Mouse (Mus musculus) myocyte (in vitro differentiated cells): ENCODE results near the gene Cmbl. TPM values are rescaled to one million over a fixed set of nuclear protein-coding genes. Genes with fewer than 3 reads are reported as not detected.
A peak's percentile ranks its signal among the peaks of the same experiment; 100 is the strongest.
"Not testable (repeated sequence)": the region's sequence is repeated elsewhere in the genome, so short reads cannot be mapped to it uniquely, and the experiment has no call there.

Experiments
- H3K27me3 ChIP-seq: one replicate; pipeline ENCODE4 v1.6.1; 2011; ENCODE audit not compliant: control insufficient read depth, insufficient read depth, insufficient read length
- H3K36me3 ChIP-seq: one replicate; pipeline ENCODE4 v1.6.1; 2011; ENCODE audit not compliant: control insufficient read depth, insufficient read depth
- H3K4me2 ChIP-seq: one replicate; pipeline ENCODE4 v1.6.1; 2011; ENCODE audit warnings: low read depth, control low read depth
- H3K4me3 ChIP-seq: one replicate; pipeline ENCODE4 v1.5.1; 2011; ENCODE audit warnings: mild to moderate bottlenecking, control low read depth, moderate library complexity
- H3K79me2 ChIP-seq: one replicate; pipeline ENCODE4 v1.6.1; 2011; ENCODE audit not compliant: control insufficient read depth, insufficient read depth
- H3ac ChIP-seq: one replicate; pipeline ENCODE4 v1.6.1; 2011; ENCODE audit not compliant: control insufficient read depth, insufficient read length
- CEBPB ChIP-seq: IDR thresholded peaks from 2 replicates; pipeline ENCODE4 v1.6.1; 2011; ENCODE audit warnings: mild to moderate bottlenecking, moderate library complexity; ENCODE audit not compliant: poor library complexity, insufficient read depth, severe bottlenecking
- E2F4 ChIP-seq: IDR thresholded peaks from one replicate; pipeline ENCODE4 v1.6.1; 2011; ENCODE audit warnings: mild to moderate bottlenecking, control low read depth, moderate library complexity; ENCODE audit not compliant: insufficient read depth
- MAX ChIP-seq: IDR thresholded peaks from one replicate; pipeline ENCODE4 v1.6.1; 2011; ENCODE audit warnings: low read depth, mild to moderate bottlenecking, control low read depth
- MYOD1 ChIP-seq, 3 experiments: IDR thresholded peaks; one replicate each; pipeline ENCODE4 v1.6.1; 2011; ENCODE audit warnings: control low read depth in 2 of 3, low read depth in 2 of 3, mild to moderate bottlenecking in 2 of 3, moderate library complexity in 1 of 3; ENCODE audit not compliant: insufficient read length in 2 of 3, control insufficient read depth in 1 of 3
- MYOG ChIP-seq, 3 experiments: IDR thresholded peaks; one replicate each; pipeline ENCODE4 v1.6.1; 2011; ENCODE audit warnings: control low read depth in 2 of 3, low read depth in 2 of 3, mild to moderate bottlenecking in 2 of 3; ENCODE audit not compliant: insufficient read length in 2 of 3, control insufficient read depth in 1 of 3, insufficient read depth in 1 of 3
- POLR2A ChIP-seq: IDR thresholded peaks from one replicate; pipeline ENCODE4 v1.6.1; 2011; ENCODE audit warnings: low read depth, mild to moderate bottlenecking, control low read depth, moderate library complexity; ENCODE audit not compliant: insufficient read length
- POLR2AphosphoS2 ChIP-seq: IDR thresholded peaks from one replicate; pipeline ENCODE4 v1.6.1; 2011; ENCODE audit warnings: low read depth, control low read depth; ENCODE audit not compliant: insufficient read length
- REST ChIP-seq: IDR thresholded peaks from one replicate; pipeline ENCODE4 v1.6.1; 2011; ENCODE audit warnings: mild to moderate bottlenecking, control low read depth, moderate library complexity; ENCODE audit not compliant: insufficient read depth, insufficient read length
- SRF ChIP-seq: IDR thresholded peaks from one replicate; pipeline ENCODE4 v1.6.1; 2011; ENCODE audit warnings: low read depth; ENCODE audit not compliant: control insufficient read depth, insufficient read length
- TCF12 ChIP-seq: IDR thresholded peaks from one replicate; pipeline ENCODE4 v1.6.1; 2011; ENCODE audit warnings: mild to moderate bottlenecking, control low read depth; ENCODE audit not compliant: poor library complexity, insufficient read depth, severe bottlenecking
- TCF3 ChIP-seq: IDR thresholded peaks from one replicate; pipeline ENCODE4 v1.6.1; 2011; ENCODE audit warnings: low read depth, control low read depth; ENCODE audit not compliant: insufficient read length
- USF1 ChIP-seq: IDR thresholded peaks from one replicate; pipeline ENCODE4 v1.6.1; 2011; ENCODE audit warnings: low read depth, mild to moderate bottlenecking, control low read depth, moderate library complexity
- polyA plus RNA-seq: library from polyadenylated mRNA; unstranded; fragments of >200 nt; fragmentation: generic; extraction: Trizol; gene quantifications from one replicate; pipeline ENCODE4 v1.2.1, GENCODE M21; 2012; ENCODE audit warnings: missing spikeins

Gene Cmbl
- polyA plus RNA-seq, 1 experiment = 29.0 TPM

GRCm38 (mm10) chr15:31576076-31576475 lies 10.9 kb downstream of the Cmbl start:
- H3K79me2 ChIP-seq = no peaks in the 10 kb centered on the region
- no peaks in the 10 kb centered on the region for H3K27me3 ChIP-seq
- H3K4me2 ChIP-seq = no peak overlapping the region
- H3K36me3 ChIP-seq = no peaks in the 10 kb centered on the region
- H3ac ChIP-seq = no peak overlapping the region
- TF ChIP-seq E2F4 (no peak), POLR2AphosphoS2 (no peak), REST (no peak), SRF (no peak), MYOG (IDR thresholded peaks at IDR 0.05; ENCODE audit: control insufficient read depth in 1 of 3, insufficient read depth in 1 of 3, insufficient read length in 2 of 3, low read depth in 2 of 3) (no peak)
- no peak overlapping the region for H3K4me3 ChIP-seq

GRCm38 (mm10) chr15:31581086-31581485 lies 15.9 kb downstream of the Cmbl start:
- H3ac ChIP-seq, H3K4me2 ChIP-seq, H3K4me3 ChIP-seq, H3K79me2 ChIP-seq, H3K36me3 ChIP-seq, H3K27me3 ChIP-seq: not testable (repeated sequence)

GRCm38 (mm10) chr15:31583304-31584085 lies 18.3 kb downstream of the Cmbl start:
- H3ac ChIP-seq = no peak overlapping the region
- no peaks in the 10 kb centered on the region for H3K27me3 ChIP-seq
- no peak overlapping the region for H3K4me3 ChIP-seq
- TF ChIP-seq SRF (no peak), TCF3 (no peak), POLR2A (no peak), POLR2AphosphoS2 (no peak), E2F4 (no peak), MAX (no peak), MYOD1 (IDR thresholded peaks at IDR 0.05; ENCODE audit: control insufficient read depth in 1 of 3, insufficient read length in 2 of 3, low read depth in 2 of 3) (no peak), USF1 (no peak), REST (no peak), TCF12 (no peak), MYOG (IDR thresholded peaks at IDR 0.05; ENCODE audit: control insufficient read depth in 1 of 3, insufficient read depth in 1 of 3, insufficient read length in 2 of 3, low read depth in 2 of 3) (no peak), CEBPB (no peak)
- H3K79me2 ChIP-seq = no peaks in the 10 kb centered on the region
- no peaks in the 10 kb centered on the region for H3K36me3 ChIP-seq
- no peak overlapping the region for H3K4me2 ChIP-seq

GRCm38 (mm10) chr15:31585238-31585637 lies 20.0 kb downstream of the Cmbl start:
- Histone ChIP-seq H3K27me3 (no peaks in the 10 kb centered on the region), H3K79me2 (no peaks in the 10 kb centered on the region), H3ac (no peak overlapping the region), H3K4me3 (no peak overlapping the region), H3K4me2 (peak overlapping the region; percentile 13), H3K36me3 (peaks cover 14% of the 10 kb centered on the region)
- TF ChIP-seq MYOD1 (IDR thresholded peaks at IDR 0.05; ENCODE audit: control insufficient read depth in 1 of 3, insufficient read length in 2 of 3, low read depth in 2 of 3) (peak in 1 of 3 experiments; percentile 21), POLR2AphosphoS2 (no peak)

- H3K27me3 ChIP-seq = no peaks in the 10 kb centered on the region
- H3ac ChIP-seq = no peak overlapping the region
- peaks cover 22% of the 10 kb centered on the region for H3K36me3 ChIP-seq
- no peak overlapping the region for H3K4me2 ChIP-seq
- no peak overlapping the region for H3K4me3 ChIP-seq
- no peaks in the 10 kb centered on the region for H3K79me2 ChIP-seq
- TF ChIP-seq MAX = no peak
- no peak for TF ChIP-seq POLR2A
- TF ChIP-seq REST = no peak
- no peak for TF ChIP-seq POLR2AphosphoS2
These were observed 20.9 kb downstream of the Cmbl start for GRCm38 (mm10) chr15:31586088-31586487.

GRCm38 (mm10) chr15:31586519-31586918 lies 21.3 kb downstream of the Cmbl start:
- Histone ChIP-seq H3K36me3 (peaks cover 27% of the 10 kb centered on the region), H3K4me3 (no peak overlapping the region), H3K27me3 (no peaks in the 10 kb centered on the region), H3K79me2 (no peaks in the 10 kb centered on the region), H3ac (no peak overlapping the region), H3K4me2 (no peak overlapping the region)
- no peak for TF ChIP-seq TCF3
- TF ChIP-seq REST = no peak
- no peak for TF ChIP-seq SRF
- no peak for TF ChIP-seq E2F4
- TF ChIP-seq POLR2AphosphoS2 = peak; percentile 44
